Mouse (Mus musculus) CH12.LX (cell line): ENCODE measurements around the gene Tut1. TPM values are rescaled to one million over a fixed set of nuclear protein-coding genes. Genes with fewer than 3 reads are reported as not detected.

Experiments used
- DNase-seq: peaks from one replicate; pipeline ENCODE4 v3.0.0-alpha.2; 2013; ENCODE audit errors: extremely low read depth
- H3K27ac ChIP-seq: 2 replicates; pipeline ENCODE4 v1.5.1; 2012; ENCODE audit warnings: low read depth, mild to moderate bottlenecking, control low read depth, moderate library complexity; ENCODE audit not compliant: insufficient read depth
- H3K27me3 ChIP-seq: replicated peaks from 2 replicates; pipeline ENCODE3; 2012; ENCODE audit warnings: inconsistent platforms
- H3K36me3 ChIP-seq, 2 experiments: replicated peaks in 1 of 2; 2 replicates each; pipeline versions ENCODE3 to v1.6.1; 2012; ENCODE audit warnings: inconsistent platforms in 1 of 2, low read length in 1 of 2, mild to moderate bottlenecking in 1 of 2, mixed read lengths in 1 of 2, moderate library complexity in 1 of 2; ENCODE audit not compliant: control insufficient read depth in 1 of 2, insufficient read depth in 1 of 2
- H3K4me1 ChIP-seq, 2 experiments: 2 replicates each; pipeline ENCODE4 v1.6.1; 2012; ENCODE audit warnings: inconsistent platforms in 1 of 2, moderate library complexity in 1 of 2; ENCODE audit not compliant: insufficient read depth in 2 of 2, control insufficient read depth in 1 of 2
- H3K4me2 ChIP-seq: 2 replicates; pipeline ENCODE4 v1.6.1; 2012; ENCODE audit warnings: low read depth, mild to moderate bottlenecking, control low read depth; ENCODE audit not compliant: poor library complexity, insufficient read depth, severe bottlenecking
- H3K4me3 ChIP-seq, 3 experiments: fragments of 150-350 bp in 1 of 3; sonication (generic) in 1 of 3; replicated peaks in 1 of 3; 2 replicates each; pipeline versions ENCODE3 to v1.5.1; 2011 to 2012; ENCODE audit warnings: low read depth in 2 of 3, low read length in 2 of 3, mild to moderate bottlenecking in 2 of 3, moderate library complexity in 2 of 3, control low read depth in 1 of 3, improper control_type of control experiment in 1 of 3, inconsistent platforms in 1 of 3, mixed read lengths in 1 of 3; ENCODE audit not compliant: poor library complexity in 1 of 3
- H3K79me2 ChIP-seq: replicated peaks from 2 replicates; pipeline ENCODE4 v1.6.1; 2012; ENCODE audit warnings: mild to moderate bottlenecking, moderate library complexity; ENCODE audit not compliant: control insufficient read depth, poor library complexity, insufficient read depth, severe bottlenecking; ENCODE audit errors: extremely low read depth
- H3K9ac ChIP-seq: 2 replicates; pipeline ENCODE4 v1.6.1; 2012; ENCODE audit warnings: low read depth, mild to moderate bottlenecking, control low read depth, moderate library complexity; ENCODE audit not compliant: insufficient read depth
- H3K9me3 ChIP-seq: replicated peaks from 2 replicates; pipeline ENCODE3; 2012; ENCODE audit warnings: low read length, inconsistent platforms, mixed read lengths
- BHLHE40 ChIP-seq: IDR thresholded peaks from 2 replicates; pipeline ENCODE4 v1.6.1; 2011; ENCODE audit warnings: mild to moderate bottlenecking, low read depth, low read length, improper control_type of control experiment
- CHD2 ChIP-seq: IDR thresholded peaks from 2 replicates; pipeline ENCODE4 v1.6.1; 2011; ENCODE audit warnings: low read length, improper control_type of control experiment
- CTCF ChIP-seq, 2 experiments: IDR thresholded peaks in 1 of 2; conservative IDR thresholded peaks in 1 of 2; 2 replicates each; pipeline ENCODE4 v1.5.1; 2011 to 2012; ENCODE audit warnings: low read depth in 2 of 2, low read length in 2 of 2, improper control_type of control experiment in 1 of 2, inconsistent platforms in 1 of 2, mild to moderate bottlenecking in 1 of 2, moderate library complexity in 1 of 2
- E2F4 ChIP-seq: IDR thresholded peaks from 2 replicates; pipeline ENCODE4 v1.6.1; 2011; ENCODE audit warnings: low read depth, low read length, improper control_type of control experiment; ENCODE audit not compliant: insufficient replicate concordance
- ELF1 ChIP-seq: IDR thresholded peaks from 2 replicates; pipeline ENCODE4 v1.6.1; 2014; ENCODE audit warnings: low read depth, mild to moderate bottlenecking, inconsistent platforms, low read length, improper control_type of control experiment
- EP300 ChIP-seq: IDR thresholded peaks from 2 replicates; pipeline ENCODE4 v1.6.1; 2011; ENCODE audit warnings: low read length, improper control_type of control experiment
- HCFC1 ChIP-seq: IDR thresholded peaks from 2 replicates; pipeline ENCODE4 v1.6.1; 2012; ENCODE audit warnings: low read depth, mild to moderate bottlenecking, inconsistent platforms, low read length, improper control_type of control experiment
- JUND ChIP-seq: conservative IDR thresholded peaks from 2 replicates; pipeline ENCODE4 v1.6.1; 2011; ENCODE audit warnings: low read depth, low read length, improper control_type of control experiment
- KAT2A ChIP-seq: IDR thresholded peaks from 2 replicates; pipeline ENCODE4 v1.6.1; 2012; ENCODE audit warnings: low read length, improper control_type of control experiment, inconsistent platforms; ENCODE audit not compliant: insufficient replicate concordance
- MAFK ChIP-seq: IDR thresholded peaks from 2 replicates; pipeline ENCODE4 v1.6.1; 2011; ENCODE audit warnings: low read length, improper control_type of control experiment; ENCODE audit not compliant: insufficient replicate concordance
- MEF2A ChIP-seq: IDR thresholded peaks from 2 replicates; pipeline ENCODE4 v1.6.1; 2014; ENCODE audit warnings: low read depth, mild to moderate bottlenecking, inconsistent platforms, low read length, improper control_type of control experiment, borderline replicate concordance
- MXI1 ChIP-seq: IDR thresholded peaks from 2 replicates; pipeline ENCODE4 v1.6.1; 2011; ENCODE audit warnings: mild to moderate bottlenecking, low read depth, low read length, improper control_type of control experiment
- NRF1 ChIP-seq: IDR thresholded peaks from 2 replicates; pipeline ENCODE4 v1.6.1; 2014; ENCODE audit warnings: low read depth, mild to moderate bottlenecking, inconsistent platforms, low read length, improper control_type of control experiment, moderate library complexity
- PAX5 ChIP-seq: IDR thresholded peaks from 2 replicates; pipeline ENCODE4 v1.6.1; 2012; ENCODE audit warnings: low read length, inconsistent platforms, mixed read lengths
- POLR2AphosphoS2 ChIP-seq: IDR thresholded peaks from 2 replicates; pipeline ENCODE4 v1.6.1; 2011; ENCODE audit warnings: low read depth, low read length, improper control_type of control experiment
- RAD21 ChIP-seq: IDR thresholded peaks from 2 replicates; pipeline ENCODE4 v1.6.1; 2011; ENCODE audit warnings: low read depth, mild to moderate bottlenecking, low read length, improper control_type of control experiment, moderate library complexity
- RCOR1 ChIP-seq: conservative IDR thresholded peaks from 2 replicates; pipeline ENCODE4 v1.6.1; 2012; ENCODE audit warnings: low read depth, mild to moderate bottlenecking, inconsistent platforms, low read length, improper control_type of control experiment
- SIN3A ChIP-seq: IDR thresholded peaks from 2 replicates; pipeline ENCODE4 v1.6.1; 2012; ENCODE audit warnings: low read length, improper control_type of control experiment, inconsistent platforms
- TCF12 ChIP-seq: IDR thresholded peaks from 2 replicates; pipeline ENCODE4 v1.6.1; 2014; ENCODE audit warnings: low read depth, mild to moderate bottlenecking, inconsistent platforms, low read length, improper control_type of control experiment
- USF1 ChIP-seq: IDR thresholded peaks from 2 replicates; pipeline ENCODE4 v1.6.1; 2014; ENCODE audit warnings: low read depth, mild to moderate bottlenecking, inconsistent platforms, low read length, improper control_type of control experiment
- USF2 ChIP-seq: conservative IDR thresholded peaks from 2 replicates; pipeline ENCODE4 v1.6.1; 2011; ENCODE audit warnings: low read depth, low read length, improper control_type of control experiment
- ZKSCAN1 ChIP-seq: IDR thresholded peaks from 2 replicates; pipeline ENCODE4 v1.6.1; 2012; ENCODE audit warnings: low read depth, inconsistent platforms, low read length, improper control_type of control experiment, borderline replicate concordance
- ZNF384 ChIP-seq: IDR thresholded peaks from 2 replicates; pipeline ENCODE4 v1.6.1; 2012; ENCODE audit warnings: low read depth, low read length, improper control_type of control experiment, inconsistent platforms
- dilution Hi-C: fragments of 300-500 bp; cut with MboI; formaldehyde crosslinking; loops from 2 replicates; pipeline ENCODE4 v1.14.3; 2020; ENCODE audit warnings: low sequenced_read_pairs; ENCODE audit not compliant: extremely low pct_unique_long_range_greater_than_20kb, extremely low pct_ligation_motif_present
- in situ Hi-C: fragments of 300-500 bp; cut with MboI; formaldehyde crosslinking; loops from 3 replicates; pipeline ENCODE4 v1.14.3; 2019; ENCODE audit warnings: low sequenced_read_pairs, low pct_ligation_motif_present, low pct_unique_long_range_greater_than_20kb, mixed read lengths
- polyA plus RNA-seq: library from polyadenylated mRNA; unstranded; fragments of >175 nt; gene quantifications from 2 replicates; pipeline ENCODE4 v1.2.1, GENCODE M21; 2012; ENCODE audit warnings: low read depth; ENCODE audit not compliant: insufficient read length
- total RNA-seq, 2 experiments: library from RNA; depleted of rRNA; stranded (reverse); fragments of 300-350 nt in 1 of 2; fragments of >200 nt in 1 of 2; gene quantifications; 2 replicates each; pipeline ENCODE4 v1.2.3; 2012 to 2014

The Tut1 gene
- total and polyA plus RNA-seq, 3 experiments, result 40.4 to 54.9 (median 47.7) TPM

DNA sequence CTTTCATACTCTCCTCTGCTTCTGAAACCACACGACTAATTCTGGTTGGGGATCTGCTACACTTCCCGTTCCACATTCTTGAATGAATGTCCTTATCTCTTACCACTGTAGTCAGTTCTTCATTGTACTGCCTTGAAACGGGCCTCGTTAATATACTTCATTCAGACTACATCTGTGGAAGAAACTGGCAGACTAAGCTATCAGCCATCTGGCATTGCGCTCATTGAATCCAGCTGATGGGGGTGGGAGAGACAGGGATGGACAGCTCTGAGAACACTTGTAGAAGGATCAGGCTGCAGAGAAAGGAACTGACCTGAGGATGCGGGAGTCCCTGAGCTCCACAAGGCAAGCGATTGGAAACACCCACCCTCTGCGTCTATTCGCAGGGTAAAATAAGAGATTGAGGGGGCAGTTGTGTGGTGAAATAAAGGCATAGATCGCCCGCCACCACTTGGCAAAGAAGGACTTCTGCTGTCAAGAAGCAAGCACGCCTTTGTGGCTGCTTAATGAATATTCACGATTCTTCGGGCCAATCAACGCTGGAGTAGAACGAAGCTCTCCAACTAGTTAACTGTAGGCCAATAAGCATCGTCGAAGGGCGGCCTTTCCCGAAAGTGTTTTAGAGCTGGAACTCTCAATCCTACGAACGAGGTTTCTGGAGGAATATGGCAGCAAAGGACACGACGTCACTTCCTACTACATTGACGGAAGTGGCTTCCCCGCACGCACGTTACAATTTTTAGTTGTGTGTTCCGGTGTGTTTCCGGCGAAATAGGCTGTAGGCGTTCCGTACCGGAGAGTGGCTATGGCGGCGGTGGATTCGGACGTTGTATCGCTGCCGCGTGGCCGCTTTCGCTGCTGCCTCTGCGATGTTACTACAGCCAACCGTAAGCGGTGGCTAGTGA, at the start of gene Tut1 (continued):
- TF ChIP-seq EP300, result no peak

GRCm38 (mm10) chr19:8908531-8908930, 45.1 kb upstream of the Tut1 start:
- Histone ChIP-seq H3K9ac (no peak overlapping the region), H3K4me1 (no peaks in the 10 kb centered on the region), H3K36me3 (peaks cover 88 to 97% of the 10 kb centered on the region in 2 experiments), H3K27ac (no peak overlapping the region), H3K9me3 (no peaks in the 10 kb centered on the region), H3K27me3 (no peaks in the 10 kb centered on the region), H3K4me2 (no peak overlapping the region), H3K4me3 (no peak overlapping the region), H3K79me2 (peaks cover 10% of the 10 kb centered on the region; the same call in 1 of the 2 replicates)
- in situ Hi-C loops, result no loop called here
- no peak for DNase-seq
- TF ChIP-seq PAX5 (no peak), ELF1 (no peak), MEF2A (no peak), USF1 (no peak), EP300 (no peak), CTCF (conservative IDR thresholded peaks at IDR 0.05 in 1 of 2, IDR thresholded peaks at IDR 0.05 in 1 of 2; ENCODE audit: low read depth in 2 of 2, low read length in 2 of 2) (no peak), TCF12 (no peak), E2F4 (no peak), RCOR1 (no peak), RAD21 (no peak), NRF1 (no peak), SIN3A (no peak), MAFK (no peak), POLR2AphosphoS2 (no peak)
- dilution Hi-C loops, result no loop called here

- H3K27ac ChIP-seq, result no peak overlapping the region
- no peaks in the 10 kb centered on the region for H3K79me2 ChIP-seq
- dilution Hi-C loops, result no loop called here
- no peaks in the 10 kb centered on the region for H3K27me3 ChIP-seq
- no peak overlapping the region for H3K4me3 ChIP-seq
- H3K36me3 ChIP-seq, result peaks cover 93 to 98% of the 10 kb centered on the region in 2 experiments
- no peak for DNase-seq
- no peaks in the 10 kb centered on the region for H3K9me3 ChIP-seq
- H3K4me2 ChIP-seq, result no peak overlapping the region
- no peak for TF ChIP-seq USF2
- no peak for TF ChIP-seq TCF12
- no peak for TF ChIP-seq ZKSCAN1
- TF ChIP-seq CTCF (conservative IDR thresholded peaks at IDR 0.05 in 1 of 2, IDR thresholded peaks at IDR 0.05 in 1 of 2; ENCODE audit: low read depth in 2 of 2, low read length in 2 of 2), result no peak
- TF ChIP-seq HCFC1, result no peak
- no peak for TF ChIP-seq RAD21
- TF ChIP-seq MEF2A, result no peak
- TF ChIP-seq ZNF384, result no peak
- no peak for TF ChIP-seq BHLHE40
- TF ChIP-seq CHD2, result no peak
- no peak for TF ChIP-seq KAT2A
- no peak for TF ChIP-seq JUND
- no peak for TF ChIP-seq NRF1
- TF ChIP-seq PAX5, result no peak
- TF ChIP-seq MXI1, result no peak
- no peak for TF ChIP-seq MAFK
- no peak overlapping the region for H3K9ac ChIP-seq
- in situ Hi-C loops, result no loop called here
- H3K4me1 ChIP-seq, result no peaks in the 10 kb centered on the region
These were observed 41.8 kb upstream of the Tut1 start for GRCm38 (mm10) chr19:8911810-8912209.
